Mouse (Mus musculus) thymus, postnatal 36 days (tissue): Measurements from ENCODE around the gene Zfp365.

Source experiments
- DNase-seq, 2 experiments: peaks; one replicate each; pipeline ENCODE4 v3.0.0; 2022; ENCODE audit warnings: mixed read lengths in 2 of 2

Zfp365 gene

GRCm38 (mm10) chr10:67912337-67912776, at the start of gene Zfp365:
TSS of gene Zfp365 (minus strand) at chr10:67912662.
- peak; percentile 38 to 47 for DNase-seq

GRCm38 (mm10) chr10:67959982-67960381, 47.5 kb upstream of the Zfp365 start:
- no peak for DNase-seq

GRCm38 (mm10) chr10:67955982-67956381, 43.5 kb upstream of the Zfp365 start:
- no peak for DNase-seq

GRCm38 (mm10) chr10:67951690-67952089, 39.2 kb upstream of the Zfp365 start:
- no peak for DNase-seq

GRCm38 (mm10) chr10:67950059-67950748, 37.7 kb upstream of the Zfp365 start:
- no peak for DNase-seq

- no peak for DNase-seq
Measured at GRCm38 (mm10) chr10:67943513-67943912, 31.1 kb upstream of the Zfp365 start.

- DNase-seq = no peak
Measured at GRCm38 (mm10) chr10:67939546-67939945, 27.1 kb upstream of the Zfp365 start.

- no peak for DNase-seq
Measured at GRCm38 (mm10) chr10:67937775-67938174, 25.3 kb upstream of the Zfp365 start.

GRCm38 (mm10) chr10:67936944-67937343, 24.5 kb upstream of the Zfp365 start:
- no peak for DNase-seq

GRCm38 (mm10) chr10:67932780-67933179, 20.3 kb upstream of the Zfp365 start:
- no peak for DNase-seq

GRCm38 (mm10) chr10:67931328-67931727, 18.9 kb upstream of the Zfp365 start:
- DNase-seq = no peak

GRCm38 (mm10) chr10:67928584-67928983, 16.1 kb upstream of the Zfp365 start:
- no peak for DNase-seq

GRCm38 (mm10) chr10:67927718-67928455, 15.4 kb upstream of the Zfp365 start:
- no peak for DNase-seq

- peak; percentile 18 to 35 for DNase-seq
Measured at GRCm38 (mm10) chr10:67924030-67924429, 11.6 kb upstream of the Zfp365 start.

- no peak for DNase-seq
Measured at GRCm38 (mm10) chr10:67921777-67922176, 9.3 kb upstream of the Zfp365 start.

GRCm38 (mm10) chr10:67919706-67920105, 7.2 kb upstream of the Zfp365 start:
- DNase-seq = no peak

- DNase-seq = no peak
Measured at GRCm38 (mm10) chr10:67918194-67918899, 5.9 kb upstream of the Zfp365 start.

- DNase-seq = no peak
Measured at GRCm38 (mm10) chr10:67917356-67917755, 4.9 kb upstream of the Zfp365 start.

GRCm38 (mm10) chr10:67911447-67912336, 770 bp downstream of the Zfp365 start:
- peak; percentile 33 to 59 for DNase-seq

GRCm38 (mm10) chr10:67907931-67908330, 4.5 kb downstream of the Zfp365 start:
- no peak for DNase-seq

GRCm38 (mm10) chr10:67906926-67907325, 5.5 kb downstream of the Zfp365 start:
- no peak for DNase-seq

- no peak for DNase-seq
Measured at GRCm38 (mm10) chr10:67906063-67906462, 6.4 kb downstream of the Zfp365 start.

- DNase-seq = no peak
Measured at GRCm38 (mm10) chr10:67903387-67903786, 9.1 kb downstream of the Zfp365 start.
